Mouse (Mus musculus): ENCODE results near the gene Dnah17.

DNA sequence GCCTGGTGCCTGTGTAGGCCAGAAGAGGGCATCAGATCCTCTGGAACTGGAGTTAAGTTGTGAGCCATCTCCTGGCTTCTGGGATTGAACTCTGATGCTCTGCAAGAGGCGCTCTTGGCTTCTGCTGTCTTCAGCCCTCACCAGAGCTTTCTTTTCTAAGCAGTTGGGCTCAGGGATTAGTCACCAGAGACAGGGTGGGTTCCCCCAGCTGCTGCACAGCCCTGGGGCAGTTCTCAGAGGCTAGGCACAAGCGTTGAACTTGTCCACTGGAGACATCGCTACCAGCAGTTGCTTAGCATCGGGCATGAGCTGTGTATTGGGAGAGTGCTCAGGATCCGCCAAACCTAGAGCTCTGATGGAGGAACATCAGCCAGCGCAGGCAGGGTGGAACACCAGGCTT lies 101.3 kb downstream of the Dnah17 start:
- TF ChIP-seq CTCF (IDR thresholded peaks at IDR 0.05) (no peak), POLR2A (IDR thresholded peaks at IDR 0.05; ENCODE audit: insufficient read depth, low read depth, low read length) (no peak)

Measured in heart, adult 2 months (tissue).